Mouse (Mus musculus) heart, postnatal 0 days (tissue): ENCODE data around the gene Slc44a5. TPM values are rescaled to one million over a fixed set of nuclear protein-coding genes. Genes with fewer than 3 reads are reported as not detected.

ENCODE experiments used
- ATAC-seq: fragments of 200-750 bp; cut with Nextera tagmentation; 2 replicates; pipeline ENCODE4 v1.8.0; 2017; ENCODE audit warnings: low read depth, moderate number of reproducible peaks, moderate library complexity; ENCODE audit not compliant: insufficient read depth
- DNase-seq: peaks from one replicate; pipeline ENCODE4 v3.0.0-alpha.2; 2016; ENCODE audit warnings: low spot score
- H3K27ac ChIP-seq: fragments of 300-500 bp; sonication (generic); 2 replicates; pipeline ENCODE4 v1.5.1; 2014; ENCODE audit warnings: low read depth, mild to moderate bottlenecking
- H3K27me3 ChIP-seq: fragments of 300-500 bp; sonication (generic); 2 replicates; pipeline ENCODE4 v1.6.1; 2014; ENCODE audit warnings: low read length, mixed read lengths; ENCODE audit not compliant: control insufficient read depth, insufficient read depth
- H3K36me3 ChIP-seq: fragments of 300-500 bp; sonication (generic); replicated peaks from 2 replicates; pipeline ENCODE4 v1.6.1; 2014; ENCODE audit warnings: low read length, mixed read lengths; ENCODE audit not compliant: control insufficient read depth, insufficient read depth
- H3K4me1 ChIP-seq: fragments of 300-500 bp; sonication (generic); 2 replicates; pipeline ENCODE4 v1.6.1; 2014; ENCODE audit warnings: antibody characterized with exemption; ENCODE audit not compliant: control insufficient read depth, insufficient read depth
- H3K4me2 ChIP-seq: fragments of 300-500 bp; sonication (generic); 2 replicates; pipeline ENCODE4 v1.6.1; 2014; ENCODE audit warnings: low read depth, mild to moderate bottlenecking, low read length, moderate library complexity
- H3K4me3 ChIP-seq: fragments of 300-500 bp; sonication (generic); 2 replicates; pipeline ENCODE4 v1.5.1; 2014; ENCODE audit warnings: low read depth, low read length
- H3K9ac ChIP-seq: fragments of 300-500 bp; sonication (generic); replicated peaks from 2 replicates; pipeline ENCODE4 v1.6.1; 2014; ENCODE audit warnings: low read depth, low read length, mixed read lengths
- H3K9me3 ChIP-seq: fragments of 300-500 bp; sonication (generic); replicated peaks from 2 replicates; pipeline ENCODE4 v1.6.1; 2016; ENCODE audit warnings: low read length; ENCODE audit not compliant: control insufficient read depth
- CTCF ChIP-seq: IDR thresholded peaks from 2 replicates; pipeline ENCODE4 v1.5.1; 2016; ENCODE audit warnings: antibody characterized with exemption, control low read depth, low read depth
- EP300 ChIP-seq: IDR thresholded peaks from 2 replicates; pipeline ENCODE4 v1.6.1; 2016; ENCODE audit warnings: antibody characterized with exemption, low read depth
- WGBS: fragments of 180-500 bp; shearing (Covaris S2); extraction: QIAGEN DNeasy Blood & Tissue Kit; methylation state at CpG from one replicate; pipeline ENCODE4 v1.1.7; 2014; 5-methylcytosine and 5-hydroxymethylcytosine counted together
- polyA plus RNA-seq: library from polyadenylated mRNA; unstranded; fragments of >200 nt; fragmentation: Nextera tagmentation; extraction: Ambion mirVana; gene quantifications from 2 replicates; pipeline ENCODE4 v1.2.1, GENCODE M21; 2015
- total RNA-seq: library from RNA; depleted of rRNA; stranded (reverse); fragments of >200 nt; gene quantifications from 2 replicates; pipeline ENCODE4 v1.2.3, GENCODE M21; 2014; ENCODE audit warnings: low replicate concordance

Slc44a5 gene
- total and polyA plus RNA-seq, 2 experiments from 2014 or later = 0.31 to 0.42 TPM

- Histone ChIP-seq H3K4me2 (no peak overlapping the region), H3K27ac (no peak overlapping the region), H3K36me3 (no peaks in the 10 kb centered on the region), H3K9me3 (no peaks in the 10 kb centered on the region), H3K27me3 (no peaks in the 10 kb centered on the region), H3K4me3 (no peak overlapping the region), H3K9ac (no peak overlapping the region), H3K4me1 (no peaks in the 10 kb centered on the region; the same call in 1 of the 2 replicates)
- DNase-seq (no peak), ATAC-seq (no peak)
- 79% methylated on average over 6 of the region's 6 CpGs for WGBS
- TF ChIP-seq EP300 (no peak), CTCF (no peak)
Measured at GRCm38 (mm10) chr3:154118992-154119603, 145.9 kb downstream of the Slc44a5 start.

- 39% methylated on average over 3 of the region's 3 CpGs for WGBS
- H3K9me3 ChIP-seq = no peaks in the 10 kb centered on the region
- H3K4me2 ChIP-seq = no peak overlapping the region
- no peaks in the 10 kb centered on the region for H3K36me3 ChIP-seq
- H3K4me3 ChIP-seq = no peak overlapping the region
- TF ChIP-seq CTCF (no peak), EP300 (no peak)
- DNase-seq = no peak
- no peak overlapping the region for H3K27ac ChIP-seq
- no peaks in the 10 kb centered on the region; the same call in 1 of the 2 replicates for H3K4me1 ChIP-seq
- H3K27me3 ChIP-seq = no peaks in the 10 kb centered on the region
- H3K9ac ChIP-seq = no peak overlapping the region
- ATAC-seq = no peak
Measured at GRCm38 (mm10) chr3:154122531-154122930, 149.3 kb downstream of the Slc44a5 start.

GRCm38 (mm10) chr3:154124890-154125575 is 151.8 kb downstream of the Slc44a5 start:
- Histone ChIP-seq H3K4me1 (no peaks in the 10 kb centered on the region; the same call in 1 of the 2 replicates), H3K27me3 (no peaks in the 10 kb centered on the region), H3K9ac (no peak overlapping the region), H3K9me3 (no peaks in the 10 kb centered on the region), H3K4me3 (no peak overlapping the region), H3K27ac (no peak overlapping the region), H3K36me3 (no peaks in the 10 kb centered on the region), H3K4me2 (no peak overlapping the region)
- DNase-seq = no peak
- 80% methylated on average over 15 of the region's 15 CpGs for WGBS
- no peak for ATAC-seq
- TF ChIP-seq CTCF (no peak), EP300 (no peak)

GRCm38 (mm10) chr3:154125768-154126376 is 152.6 kb downstream of the Slc44a5 start:
- H3K36me3 ChIP-seq = no peaks in the 10 kb centered on the region
- H3K27me3 ChIP-seq = no peaks in the 10 kb centered on the region
- no peak for ATAC-seq
- WGBS = 75% methylated on average over 7 of the region's 7 CpGs
- H3K4me1 ChIP-seq = no peaks in the 10 kb centered on the region; the same call in 1 of the 2 replicates
- H3K9me3 ChIP-seq = no peaks in the 10 kb centered on the region
- no peak overlapping the region for H3K27ac ChIP-seq
- no peak for DNase-seq
- no peak overlapping the region for H3K4me2 ChIP-seq
- H3K9ac ChIP-seq = no peak overlapping the region
- no peak overlapping the region for H3K4me3 ChIP-seq
- TF ChIP-seq CTCF (no peak), EP300 (no peak)

GRCm38 (mm10) chr3:154127246-154127645 is 154.0 kb downstream of the Slc44a5 start:
- DNase-seq (no peak), ATAC-seq (no peak)
- WGBS = 87% methylated on average over 3 of the region's 3 CpGs
- no peaks in the 10 kb centered on the region for H3K27me3 ChIP-seq
- no peaks in the 10 kb centered on the region for H3K9me3 ChIP-seq
- H3K4me1 ChIP-seq = no peaks in the 10 kb centered on the region; the same call in 1 of the 2 replicates
- H3K4me3 ChIP-seq = no peak overlapping the region
- no peaks in the 10 kb centered on the region for H3K36me3 ChIP-seq
- no peak overlapping the region for H3K4me2 ChIP-seq
- H3K9ac ChIP-seq = no peak overlapping the region
- H3K27ac ChIP-seq = no peak overlapping the region
- TF ChIP-seq CTCF (no peak), EP300 (no peak)
